Mouse (Mus musculus) E14TG2a.4 (cell line): ENCODE results near the gene Stk39.

Experiments
- H3K27me3 ChIP-seq: 2 replicates; pipeline ENCODE4 v1.6.1; 2014; ENCODE audit warnings: low read length, control low read depth; ENCODE audit not compliant: insufficient read depth
- H3K36me3 ChIP-seq: 2 replicates; pipeline ENCODE4 v1.6.1; 2014; ENCODE audit warnings: low read length, control low read depth; ENCODE audit not compliant: insufficient read depth
- H3K4me1 ChIP-seq: replicated peaks from 2 replicates; pipeline ENCODE4 v1.6.1; 2014; ENCODE audit warnings: low read depth, low read length, control low read depth
- H3K4me3 ChIP-seq: replicated peaks from 2 replicates; pipeline ENCODE4 v1.5.1; 2014; ENCODE audit warnings: mild to moderate bottlenecking, low read length
- H3K9me3 ChIP-seq: 2 replicates; pipeline ENCODE4 v1.6.1; 2014; ENCODE audit warnings: low read length, control low read depth
- CTCF ChIP-seq: conservative IDR thresholded peaks from 2 replicates; pipeline ENCODE4 v1.5.1; 2014; ENCODE audit warnings: low read length
- NANOG ChIP-seq: IDR thresholded peaks from 2 replicates; pipeline ENCODE4 v1.6.1; 2014; ENCODE audit warnings: borderline replicate concordance, low read length, mixed read lengths
- POU5F1 ChIP-seq: IDR thresholded peaks from 2 replicates; pipeline ENCODE4 v1.6.1; 2014; ENCODE audit warnings: low read length, borderline replicate concordance

Gene Stk39

DNA sequence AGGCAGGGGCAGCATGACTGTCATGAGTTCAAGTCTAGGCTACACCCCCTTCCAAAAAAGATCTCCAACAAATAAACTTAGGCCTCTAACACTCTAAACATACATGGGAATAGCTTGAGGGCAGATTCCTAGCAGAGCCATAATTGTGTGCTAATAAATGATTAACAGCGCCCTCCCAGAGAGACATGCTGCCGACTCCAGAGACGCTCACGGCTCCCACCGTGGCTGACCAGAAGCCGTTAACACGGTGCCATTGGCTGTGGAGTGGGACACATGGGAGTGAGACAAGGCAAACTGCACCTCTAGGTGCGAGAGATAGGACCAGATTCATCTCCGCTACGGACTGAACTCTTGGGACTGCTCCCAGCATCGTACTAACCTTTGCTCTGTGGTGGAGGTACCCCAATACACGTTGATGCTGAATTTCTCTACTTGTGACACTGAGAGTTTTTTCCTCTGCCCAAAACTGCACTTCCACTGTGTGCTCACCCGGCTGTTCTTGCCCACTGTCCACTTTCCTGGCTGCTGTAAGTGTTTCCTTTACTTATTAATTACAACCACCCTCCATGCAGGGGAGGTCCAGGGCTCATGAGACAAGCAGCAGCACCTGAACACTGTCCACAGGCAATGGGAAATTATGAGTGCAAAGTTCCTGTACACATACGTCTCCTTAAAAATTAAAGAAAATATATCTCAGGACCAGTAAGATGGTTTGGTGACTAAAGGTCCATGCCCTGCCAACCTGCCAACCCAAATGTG is 84.1 kb downstream of the Stk39 start:
- H3K27me3 ChIP-seq, result 0 out of 2 replicates have a peak, but pooled peaks cover 2% of the 10 kb centered on the region
- H3K9me3 ChIP-seq, result no peaks in the 10 kb centered on the region
- H3K4me3 ChIP-seq, result no peak overlapping the region
- no peaks in the 10 kb centered on the region for H3K36me3 ChIP-seq
- no peak for TF ChIP-seq NANOG
- no peak for TF ChIP-seq CTCF
- TF ChIP-seq POU5F1, result no peak
- peaks cover 35% of the 10 kb centered on the region for H3K4me1 ChIP-seq

DNA sequence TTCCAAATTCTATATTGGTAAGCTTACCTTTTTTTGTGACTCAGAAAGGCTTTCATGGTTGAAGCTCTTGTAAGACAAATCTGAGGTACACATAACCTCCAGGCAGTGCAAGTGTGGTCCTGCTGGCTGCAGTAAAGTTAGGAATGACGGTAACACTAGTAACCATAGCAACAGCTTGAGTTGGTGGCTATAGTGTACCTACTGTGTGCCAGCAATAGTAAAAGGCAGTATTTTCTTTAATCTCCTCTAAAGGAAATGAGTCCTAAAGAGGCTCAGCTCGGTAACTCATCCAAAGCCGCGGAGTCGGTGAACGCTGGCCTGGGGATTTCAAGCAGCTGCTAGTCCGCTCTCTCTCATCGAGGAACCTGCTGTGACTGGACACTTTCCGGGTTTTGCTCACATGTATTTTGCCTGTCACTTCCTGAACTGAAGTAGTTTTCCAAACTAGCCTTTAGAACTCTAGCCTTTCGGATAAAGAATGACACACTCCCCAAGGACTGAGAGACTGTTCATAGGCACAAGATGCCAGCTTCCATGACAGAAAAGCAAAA is 85.7 kb downstream of the Stk39 start:
- Histone ChIP-seq H3K4me1 (peaks cover 50% of the 10 kb centered on the region), H3K27me3 (0 out of 2 replicates have a peak, but pooled peaks cover 2% of the 10 kb centered on the region), H3K4me3 (no peak overlapping the region), H3K9me3 (no peaks in the 10 kb centered on the region), H3K36me3 (no peaks in the 10 kb centered on the region)
- no peak for TF ChIP-seq CTCF
- TF ChIP-seq NANOG, result no peak
- TF ChIP-seq POU5F1, result no peak

DNA sequence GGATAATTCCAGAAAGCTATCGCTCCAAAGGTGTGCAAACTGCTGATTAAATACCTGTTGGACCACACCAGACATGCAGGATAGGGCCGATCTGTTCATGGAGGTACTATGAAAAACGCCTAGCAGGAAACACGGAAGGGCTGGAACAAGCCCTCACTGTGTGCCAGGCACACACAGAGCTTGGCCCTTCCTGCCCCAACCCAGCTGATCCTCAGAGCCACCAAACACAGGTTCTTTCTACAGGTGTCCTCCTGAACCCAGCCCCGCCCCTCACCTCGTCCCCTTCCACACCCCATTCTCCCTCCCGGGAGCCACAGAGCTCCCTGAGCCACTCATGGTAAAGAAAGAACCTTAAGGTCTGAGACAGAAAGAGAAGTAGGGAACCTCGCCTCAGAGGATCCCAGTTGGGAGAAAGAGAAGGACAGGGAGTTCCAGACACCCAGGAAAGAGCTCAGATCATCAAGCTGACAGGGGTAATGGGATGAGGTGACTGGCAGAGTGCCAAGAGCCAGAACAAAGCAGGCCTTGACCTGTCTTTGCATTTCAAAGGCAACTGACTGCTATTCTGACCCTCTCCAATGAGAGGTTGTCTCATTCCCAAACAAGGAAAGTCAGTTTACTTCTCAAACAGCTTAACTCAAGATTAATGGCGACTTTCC is 86.3 kb downstream of the Stk39 start:
- peaks cover 53% of the 10 kb centered on the region for H3K4me1 ChIP-seq
- no peaks in the 10 kb centered on the region for H3K9me3 ChIP-seq
- no peaks in the 10 kb centered on the region for H3K36me3 ChIP-seq
- no peak overlapping the region for H3K4me3 ChIP-seq
- TF ChIP-seq POU5F1 (peak; percentile 79; the same call in 1 of the 2 replicates), NANOG (peak; percentile 56; the same call in 1 of the 2 replicates), CTCF (no peak)
- H3K27me3 ChIP-seq, result 0 out of 2 replicates have a peak, but pooled peaks cover 2% of the 10 kb centered on the region

DNA sequence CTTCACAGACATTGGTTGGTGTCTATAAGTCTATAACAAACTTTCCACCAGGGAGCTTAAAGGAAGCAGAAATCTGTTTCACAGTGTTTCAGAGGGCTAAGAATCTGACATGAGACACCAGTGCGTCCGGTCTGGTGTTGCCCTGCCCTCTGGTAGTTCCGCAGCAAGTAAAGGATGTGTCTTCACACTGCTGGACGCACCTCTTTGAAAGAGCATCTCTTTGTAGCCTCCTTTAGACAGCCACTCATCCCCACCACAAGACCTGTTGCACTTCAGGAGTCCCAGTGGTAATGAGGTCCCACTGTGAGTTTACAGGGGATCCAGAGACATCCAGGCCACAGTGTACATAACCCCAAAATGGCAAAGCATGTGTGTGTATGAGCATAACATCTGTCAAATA is 88.1 kb downstream of the Stk39 start:
- no peak overlapping the region for H3K4me3 ChIP-seq
- H3K27me3 ChIP-seq, result 0 out of 2 replicates have a peak, but pooled peaks cover 2% of the 10 kb centered on the region
- no peaks in the 10 kb centered on the region for H3K36me3 ChIP-seq
- H3K9me3 ChIP-seq, result no peaks in the 10 kb centered on the region
- H3K4me1 ChIP-seq, result peaks cover 52% of the 10 kb centered on the region
- TF ChIP-seq CTCF (no peak), NANOG (no peak), POU5F1 (no peak)

DNA sequence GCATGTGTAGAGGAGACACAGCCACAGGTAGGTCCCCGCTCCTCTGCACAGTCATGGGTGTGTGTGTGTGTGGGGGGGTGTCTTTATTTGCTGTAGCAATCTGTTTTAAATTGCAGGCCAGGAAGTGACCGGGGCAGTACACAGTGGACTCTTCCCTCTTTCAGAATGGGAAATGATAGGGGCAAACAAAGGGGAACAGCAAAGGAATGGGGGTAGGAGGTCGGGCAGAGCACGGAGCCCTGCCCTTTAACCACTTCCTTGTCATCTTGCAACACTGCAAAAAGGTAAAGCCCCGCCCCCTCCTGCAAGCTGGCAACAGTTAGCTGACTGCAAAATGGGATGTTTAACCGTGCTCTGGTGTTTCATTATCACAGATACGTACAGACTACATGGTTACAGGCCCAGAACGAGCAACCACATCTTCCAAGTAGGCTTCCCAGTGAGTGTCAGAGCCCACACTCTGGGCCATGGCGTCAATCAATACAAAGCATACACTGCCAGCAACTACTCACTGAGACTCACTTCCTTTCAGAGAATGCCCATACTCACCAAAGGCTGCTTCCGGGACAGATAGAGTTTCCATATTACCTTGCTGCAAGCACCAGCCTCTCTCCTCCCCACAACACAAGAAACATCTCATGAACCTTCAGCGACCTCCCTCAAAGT is 89.5 kb downstream of the Stk39 start:
- Histone ChIP-seq H3K4me1 (peaks cover 59% of the 10 kb centered on the region), H3K27me3 (0 out of 2 replicates have a peak, but pooled peaks cover 2% of the 10 kb centered on the region), H3K36me3 (no peaks in the 10 kb centered on the region), H3K9me3 (no peaks in the 10 kb centered on the region), H3K4me3 (no peak overlapping the region)
- TF ChIP-seq NANOG, result no peak
- TF ChIP-seq CTCF, result no peak
- TF ChIP-seq POU5F1, result no peak

DNA sequence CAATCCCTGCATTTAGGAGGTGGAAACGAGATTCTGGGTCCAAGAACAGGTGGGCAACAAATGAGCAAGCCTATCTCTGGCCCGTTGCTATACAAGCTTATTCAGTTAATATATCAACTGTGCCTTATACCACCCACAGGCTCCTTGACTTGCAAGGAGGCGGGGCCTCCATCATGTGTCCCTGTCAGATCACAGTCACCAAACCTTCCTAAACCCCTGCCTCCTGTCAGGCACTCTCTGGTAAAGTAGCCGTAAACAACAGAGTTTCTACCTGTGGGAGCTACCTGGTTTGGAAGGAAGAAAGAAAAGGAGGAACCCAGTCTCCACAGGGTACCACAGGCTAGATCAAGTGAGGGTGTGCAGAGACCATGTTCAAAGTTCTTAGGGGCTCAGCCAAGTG is 90.2 kb downstream of the Stk39 start:
- 0 out of 2 replicates have a peak, but pooled peaks cover 2% of the 10 kb centered on the region for H3K27me3 ChIP-seq

DNA sequence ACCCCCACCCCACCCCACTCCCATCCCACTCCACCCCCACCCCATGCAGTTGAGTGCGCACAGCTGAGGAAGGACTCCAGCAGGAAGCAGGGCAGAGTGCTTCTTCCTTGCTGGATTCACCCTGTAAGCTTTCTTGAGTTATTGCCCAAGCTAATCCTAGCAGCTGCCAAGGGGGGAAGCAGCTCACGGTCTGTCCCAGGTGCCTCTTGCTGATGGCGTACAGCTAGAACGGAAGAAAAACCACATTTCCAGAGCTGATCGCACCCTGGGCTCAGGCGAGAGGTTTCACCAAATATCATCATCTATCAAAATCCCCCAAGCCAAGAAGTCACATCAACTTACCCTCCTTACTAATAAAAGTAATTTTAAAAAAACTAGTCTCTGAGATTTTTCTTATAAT is 90.9 kb downstream of the Stk39 start:
- Histone ChIP-seq H3K4me1 (peaks cover 64% of the 10 kb centered on the region), H3K36me3 (no peaks in the 10 kb centered on the region), H3K9me3 (no peaks in the 10 kb centered on the region), H3K4me3 (no peak overlapping the region), H3K27me3 (peaks cover 2% of the 10 kb centered on the region; the same call in 1 of the 2 replicates)
- TF ChIP-seq CTCF, result no peak
- TF ChIP-seq NANOG, result no peak
- TF ChIP-seq POU5F1, result no peak

More for the DNA sequence above, 90.2 kb downstream of the Stk39 start:
- peaks cover 64% of the 10 kb centered on the region for H3K4me1 ChIP-seq
- H3K9me3 ChIP-seq, result no peaks in the 10 kb centered on the region
- H3K4me3 ChIP-seq, result no peak overlapping the region
- no peaks in the 10 kb centered on the region for H3K36me3 ChIP-seq
- no peak for TF ChIP-seq CTCF

DNA sequence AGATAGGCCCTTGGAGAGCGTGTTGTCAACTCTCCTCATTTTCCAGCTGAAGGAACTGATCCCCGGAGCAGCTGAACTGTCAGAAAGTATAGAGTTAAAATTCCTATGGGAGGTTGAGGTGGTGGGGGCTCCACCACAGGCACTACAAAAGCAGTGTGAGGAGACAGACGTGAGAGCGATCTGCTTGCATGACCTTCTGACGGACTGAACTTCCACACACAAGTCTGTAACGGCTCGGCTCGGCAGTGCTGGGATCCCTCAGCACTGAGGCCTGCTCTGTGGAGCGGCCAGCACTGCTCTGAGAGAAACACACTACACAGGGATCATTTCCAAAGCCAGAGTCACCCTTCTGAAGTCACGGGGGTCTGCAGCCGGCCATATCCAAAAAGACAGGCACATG is 92.4 kb downstream of the Stk39 start:
- no peak for TF ChIP-seq CTCF
- no peak for TF ChIP-seq POU5F1
- TF ChIP-seq NANOG, result no peak
- Histone ChIP-seq H3K27me3 (peaks cover 2% of the 10 kb centered on the region; the same call in 1 of the 2 replicates), H3K4me1 (peaks cover 53% of the 10 kb centered on the region), H3K36me3 (no peaks in the 10 kb centered on the region), H3K4me3 (no peak overlapping the region), H3K9me3 (no peaks in the 10 kb centered on the region)
